Mouse (Mus musculus) small intestine, adult 2 months (tissue): ENCODE measurements around the gene Slc22a5.

Experiments used
- CTCF ChIP-seq: fragments of 200-500 bp; IDR thresholded peaks from 2 replicates; pipeline ENCODE4 v1.5.1; 2012; ENCODE audit warnings: low read depth, mild to moderate bottlenecking, control low read depth, inconsistent platforms, low read length, moderate library complexity, mixed read lengths; ENCODE audit not compliant: insufficient replicate concordance, insufficient read length; ENCODE audit errors: extremely low read depth
- POLR2A ChIP-seq: fragments of 200-500 bp; IDR thresholded peaks from 2 replicates; pipeline ENCODE4 v1.6.1; 2012; ENCODE audit warnings: low read depth, mild to moderate bottlenecking, control low read depth, inconsistent platforms, low read length, moderate library complexity

DNA sequence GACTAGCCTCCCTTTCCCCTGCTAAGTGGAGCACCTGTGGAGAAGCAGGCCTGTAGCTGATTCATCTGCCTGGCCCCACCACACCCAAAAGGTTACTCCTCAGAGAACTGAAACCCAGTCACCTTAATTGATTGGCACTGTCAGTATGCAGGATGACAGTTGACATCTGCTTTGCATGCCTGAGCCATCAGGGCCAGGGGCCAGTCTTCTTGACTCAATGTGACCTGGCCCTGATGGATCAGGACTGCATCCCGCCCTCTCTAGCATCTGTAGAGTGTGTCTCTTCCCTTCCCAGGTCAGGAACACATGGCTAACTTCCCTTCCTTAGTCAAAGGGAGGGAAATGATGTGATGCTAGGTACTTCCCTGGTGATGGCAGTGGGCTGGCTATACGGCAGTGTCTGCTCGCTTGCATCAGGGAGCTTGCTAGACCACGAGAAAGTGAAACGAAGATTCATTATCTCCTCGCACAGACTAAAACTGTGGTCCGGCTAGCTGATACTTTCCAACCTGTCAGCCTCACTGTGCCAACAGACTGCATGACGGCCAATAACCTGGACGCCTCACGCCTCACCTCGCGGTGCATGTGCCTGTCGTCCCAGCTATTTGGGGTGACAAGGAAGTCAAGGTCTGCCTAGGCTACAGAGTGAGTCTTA, 70.8 kb downstream of the Slc22a5 start:
- TF ChIP-seq CTCF, result no peak
- TF ChIP-seq POLR2A, result no peak
